Mouse (Mus musculus) erythroblast, adult 5-6 weeks (primary cell): Measurements from ENCODE around the gene Gyg. TPM values are rescaled to one million over a fixed set of nuclear protein-coding genes. Genes with fewer than 3 reads are reported as not detected.

Experiments
- ATAC-seq: replicated peaks from 2 replicates; pipeline ENCODE4 v1.8.0; 2016; ENCODE audit warnings: moderate number of reproducible peaks, mild to moderate bottlenecking, moderate TSS enrichment, inconsistent platforms; ENCODE audit not compliant: poor library complexity, low FRiP score, severe bottlenecking
- total RNA-seq, 2 experiments: library from RNA; stranded (forward) in 1 of 2; stranded (reverse) in 1 of 2; fragments of 150-400 nt in 1 of 2; fragments of 200-764, 138-1000 nt in 1 of 2; gene quantifications; 2 replicates each; pipeline versions ENCODE4 v1.2.3 to v1.2.4; 2015 to 2017; ENCODE audit warnings: low replicate concordance in 2 of 2

The Gyg gene
- 42.5 and 48.1 TPM in 2 replicates for total RNA-seq (2015; ENCODE audit: low replicate concordance)
- 13.7 and 15.5 TPM in 2 replicates for total RNA-seq (2017; ENCODE audit: low replicate concordance)

DNA sequence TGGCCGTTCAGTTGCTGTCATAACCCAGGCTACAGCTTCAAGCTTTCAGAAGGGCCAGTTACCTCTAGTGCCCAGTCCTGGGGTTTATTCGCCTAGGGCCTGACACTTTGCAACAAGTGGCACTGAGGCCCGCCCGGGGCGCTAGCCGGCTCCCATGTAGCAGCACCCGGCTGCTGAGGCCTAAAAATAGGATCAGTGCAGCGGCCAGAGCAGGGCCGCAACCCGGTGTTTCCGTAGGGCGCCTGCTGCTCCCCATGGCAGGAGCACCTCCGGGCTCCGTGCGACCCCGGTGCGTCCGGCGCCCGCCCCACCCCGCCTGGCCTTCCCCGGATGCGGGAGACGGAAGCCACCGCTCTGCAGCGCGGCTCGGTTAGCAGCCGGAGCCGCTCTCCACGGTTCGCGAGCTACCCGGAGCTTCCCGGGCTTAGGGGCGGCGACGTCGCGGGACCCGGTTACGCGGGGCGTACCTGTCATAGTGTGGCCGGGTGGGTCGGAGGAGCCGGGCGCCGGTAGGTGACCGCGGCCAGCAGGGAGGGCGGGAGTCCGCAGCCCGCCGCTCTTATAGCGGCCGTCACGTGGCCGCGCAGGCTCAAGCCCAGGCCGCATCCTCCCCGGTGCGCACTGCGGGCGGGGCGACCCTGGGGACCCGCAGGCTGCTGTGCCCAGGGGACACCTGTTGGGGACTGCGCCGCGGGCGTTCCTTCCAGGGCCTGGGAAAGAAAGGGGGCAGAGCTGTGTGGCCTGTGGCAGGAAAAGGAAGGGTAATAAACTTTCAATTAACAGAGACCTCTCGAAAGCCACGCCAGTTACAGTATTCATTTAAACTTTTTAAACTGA, at the start of gene Gyg:
Gyg (minus strand) TSS at position 787 of the 837 bp plus-strand sequence.
- peak; percentile 69 for ATAC-seq

DNA sequence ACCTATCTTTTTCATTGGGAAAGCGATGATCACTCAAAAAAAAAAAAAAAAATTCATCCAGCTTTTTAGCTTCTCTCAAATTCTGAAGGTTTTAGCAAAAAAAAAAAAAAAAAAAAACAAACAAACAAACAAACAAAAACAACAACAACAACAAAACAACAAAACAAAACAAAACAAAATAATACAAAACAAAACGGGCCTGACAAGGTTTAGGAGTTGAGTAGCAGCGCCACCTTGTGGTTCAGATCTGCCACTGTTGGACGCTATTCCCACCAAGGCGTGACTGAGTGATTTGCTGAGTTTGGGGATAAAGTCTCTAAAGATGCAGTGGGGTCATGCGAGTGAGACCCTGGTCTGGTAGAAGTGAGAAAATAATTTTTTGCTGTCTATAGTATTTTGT, 43.8 kb upstream of the Gyg start:
- ATAC-seq, result peak; percentile 67; the same call in 1 of the 2 replicates

DNA sequence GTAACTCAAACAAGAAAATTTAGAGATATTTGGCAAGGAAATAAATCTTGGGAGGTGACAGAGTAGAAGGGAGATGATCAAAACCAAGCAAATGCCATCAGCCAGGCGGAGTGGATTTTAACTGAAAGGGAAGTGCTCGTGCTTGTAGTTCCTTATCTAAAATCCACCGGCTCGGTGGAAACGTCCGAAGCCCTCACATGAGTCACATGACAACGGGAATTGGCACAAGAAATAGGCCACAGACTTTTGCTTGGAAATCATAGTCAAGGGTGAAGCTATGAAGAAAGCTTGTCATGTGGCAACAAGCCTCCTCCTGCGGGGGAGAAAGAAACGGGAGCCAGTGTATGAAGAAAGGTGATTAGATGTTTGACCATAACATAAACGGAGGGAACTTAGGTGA, 42.8 kb upstream of the Gyg start:
- ATAC-seq, result no peak

DNA sequence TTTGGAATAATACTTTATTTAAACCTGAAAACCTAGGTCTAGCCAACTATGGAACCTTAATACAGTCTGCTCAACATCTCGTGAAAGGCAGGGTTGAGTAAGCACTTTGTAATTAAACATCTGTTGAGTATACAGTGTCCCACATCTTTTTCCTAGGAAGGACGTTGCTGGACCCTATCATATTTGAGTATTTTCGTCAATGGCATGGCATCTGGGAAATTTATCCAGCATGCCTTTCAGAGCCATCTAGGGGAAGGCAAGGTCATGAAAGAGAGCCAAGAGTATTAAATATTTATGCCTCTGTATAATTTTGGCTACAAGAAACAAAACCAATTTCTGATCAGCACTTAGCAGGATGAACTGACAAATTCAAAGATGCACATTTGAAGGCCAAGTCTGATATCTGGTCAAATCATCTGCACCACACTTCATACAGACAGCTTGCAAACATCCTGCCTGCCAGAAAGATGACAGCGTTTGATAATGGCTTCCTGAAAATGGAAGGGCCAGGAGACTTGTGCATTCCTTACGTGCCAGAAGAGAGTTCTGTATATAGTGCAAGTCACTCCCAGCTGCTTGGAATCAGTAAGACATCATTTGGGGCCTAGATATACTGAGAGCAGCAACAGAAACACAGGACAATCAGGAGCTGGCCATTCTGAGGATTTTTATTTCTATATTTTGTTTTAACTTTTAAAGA, 34.0 kb upstream of the Gyg start:
- no peak for ATAC-seq

DNA sequence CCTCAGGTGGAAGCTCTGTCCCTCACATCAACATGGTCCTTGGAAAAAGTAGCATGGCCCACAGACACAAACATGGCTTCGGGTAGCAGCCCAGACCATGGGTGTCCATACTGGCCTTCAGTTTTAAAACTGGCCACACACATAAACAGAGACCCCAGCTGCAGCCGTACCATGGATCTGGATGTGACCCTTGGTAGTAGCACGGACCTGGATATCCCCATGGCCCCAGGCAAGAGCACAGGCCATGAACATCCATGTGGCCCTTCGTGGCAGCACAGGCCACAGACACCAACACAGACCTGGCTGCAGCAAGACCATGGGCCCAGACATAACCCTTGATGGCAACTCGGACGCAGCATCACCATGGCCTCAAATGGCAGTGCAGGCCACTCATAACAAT, 17.3 kb upstream of the Gyg start:
- ATAC-seq, result no peak

DNA sequence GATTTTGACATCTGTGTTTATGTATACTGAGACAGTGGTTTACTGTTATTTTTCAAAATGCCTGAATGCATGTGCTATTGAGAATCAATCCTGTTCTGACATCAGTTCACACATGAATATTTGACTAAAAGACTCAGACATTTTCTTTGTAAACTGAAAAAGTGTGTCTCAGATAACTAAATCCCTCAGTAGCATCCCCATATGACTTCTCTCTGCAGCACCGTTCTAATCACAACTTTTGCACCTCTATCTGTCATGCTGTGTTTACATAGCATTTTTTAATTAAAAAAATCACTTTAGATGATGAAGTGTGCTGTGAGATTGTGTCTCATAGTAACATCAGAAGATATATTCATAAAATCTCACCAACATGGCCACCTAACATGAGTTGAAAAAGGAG, 12.4 kb upstream of the Gyg start:
- ATAC-seq, result no peak

DNA sequence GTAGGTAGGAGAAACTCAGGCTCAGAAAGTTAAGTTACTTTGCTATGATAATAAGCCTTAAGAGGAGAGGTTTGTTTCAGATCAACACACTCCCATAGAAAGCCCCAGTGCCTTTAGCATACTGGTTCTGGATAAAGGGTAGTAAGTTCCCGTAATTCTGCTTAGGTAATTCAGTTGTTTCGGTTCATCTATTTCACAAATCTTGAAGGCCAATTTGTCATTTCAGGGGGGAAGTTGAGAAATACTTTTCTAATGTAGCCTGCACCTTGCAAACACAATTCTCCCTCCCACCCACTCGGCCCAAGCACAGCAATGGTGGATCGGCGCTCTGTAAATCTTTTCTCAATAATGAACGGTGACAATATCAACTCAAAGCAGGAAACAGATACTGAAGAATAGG, 359 bp upstream of the Gyg start:
- no peak for ATAC-seq

DNA sequence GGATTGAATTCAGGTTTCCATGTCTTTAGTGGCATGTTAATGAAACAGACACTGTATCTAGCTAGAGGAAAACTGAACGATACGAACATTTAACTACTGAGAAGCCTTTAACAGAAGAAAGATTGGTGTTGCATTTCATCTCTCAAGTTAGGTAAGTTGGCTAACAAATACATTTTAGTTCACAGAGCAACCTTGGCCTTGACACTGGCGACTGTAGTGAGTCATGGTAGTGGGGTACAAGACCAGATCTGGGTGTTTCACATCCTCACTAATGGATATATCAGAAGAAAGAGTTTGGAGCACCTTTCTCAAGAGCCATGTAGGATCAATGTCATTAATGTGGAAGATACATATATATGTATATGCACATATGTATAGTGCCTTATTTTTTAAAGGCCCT, 3.5 kb downstream of the Gyg start:
- no peak for ATAC-seq

DNA sequence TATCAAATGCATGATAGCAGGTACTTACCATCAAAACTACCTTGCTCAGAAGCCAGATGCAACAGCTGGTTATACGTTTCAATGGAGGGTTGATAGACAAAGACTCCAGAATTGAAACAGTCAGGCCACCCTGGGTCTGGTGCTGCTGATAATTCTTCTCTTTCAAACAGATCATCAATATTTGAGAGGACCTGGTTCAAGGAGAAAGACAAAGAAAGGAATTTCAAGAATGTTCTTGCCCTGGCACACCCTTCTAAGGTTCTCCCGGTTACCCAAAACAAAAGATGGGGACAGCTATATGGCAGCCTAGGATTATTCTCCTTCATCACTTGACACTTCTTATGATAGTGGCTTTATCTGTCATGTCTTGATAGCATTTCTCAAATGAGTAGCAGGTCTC, 4.6 kb downstream of the Gyg start:
- ATAC-seq, result no peak

DNA sequence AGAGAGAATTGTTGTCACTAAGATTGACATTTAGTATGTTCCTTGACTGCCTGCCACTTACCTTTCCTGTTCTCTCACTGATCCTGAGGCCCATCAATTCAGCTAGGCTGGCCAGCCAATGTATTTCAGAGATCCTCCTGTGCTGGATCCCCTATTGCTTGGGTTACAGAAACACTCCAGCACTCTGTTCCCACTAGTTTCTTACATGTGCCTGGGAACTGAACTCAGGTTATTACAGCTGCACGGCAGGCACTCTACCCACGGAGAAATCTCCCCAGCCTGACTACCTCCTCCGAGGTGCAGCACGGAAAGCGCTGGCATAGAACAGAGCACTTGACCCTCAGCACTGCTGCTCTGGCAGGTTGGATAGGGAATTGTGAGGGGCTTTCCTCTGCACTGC, 7.5 kb downstream of the Gyg start:
- no peak for ATAC-seq

DNA sequence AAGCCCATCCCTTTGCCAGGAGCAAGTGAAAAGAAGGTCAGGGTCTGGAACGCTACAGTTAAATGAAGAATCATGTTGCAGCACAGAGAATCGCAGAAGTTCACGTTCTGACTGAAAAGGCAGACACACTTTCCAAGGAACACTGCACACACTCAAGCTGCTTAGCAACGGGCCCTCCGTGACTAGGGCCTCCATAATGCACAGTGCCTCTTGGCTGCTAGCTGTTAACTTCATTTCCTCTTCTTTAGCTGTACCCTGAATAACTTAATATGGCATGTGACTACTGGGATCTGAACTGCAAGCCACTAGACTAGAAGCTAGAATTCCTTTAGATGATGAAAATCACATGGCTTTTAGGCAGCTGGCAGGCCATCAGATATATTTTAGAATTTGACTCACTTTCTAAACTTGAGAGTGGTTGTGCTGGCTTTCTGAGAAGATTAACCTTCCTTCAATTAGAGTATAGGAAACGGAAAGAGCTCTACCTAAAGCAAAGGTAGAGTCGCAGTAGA, 8.2 kb downstream of the Gyg start:
- ATAC-seq, result no peak

DNA sequence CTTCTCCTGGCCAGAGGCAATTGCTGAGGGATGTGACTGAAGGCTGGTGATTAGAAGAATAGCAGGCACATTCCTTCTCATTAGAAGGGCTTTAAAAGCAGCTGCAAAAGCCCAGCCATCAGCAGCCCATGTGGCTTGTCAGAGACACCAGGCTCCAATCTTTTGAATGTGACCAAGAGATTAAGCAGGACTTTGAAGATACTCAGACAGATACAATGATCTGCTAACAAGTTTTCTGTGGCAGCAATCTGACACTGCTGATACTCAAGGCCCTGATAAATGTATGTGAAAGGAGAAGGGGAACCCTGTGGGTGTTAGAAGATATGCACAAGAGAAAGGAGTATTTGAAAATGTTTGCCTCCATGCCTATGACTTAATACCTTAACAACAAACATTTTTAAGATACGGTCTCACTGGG, 9.4 kb downstream of the Gyg start:
- no peak for ATAC-seq

DNA sequence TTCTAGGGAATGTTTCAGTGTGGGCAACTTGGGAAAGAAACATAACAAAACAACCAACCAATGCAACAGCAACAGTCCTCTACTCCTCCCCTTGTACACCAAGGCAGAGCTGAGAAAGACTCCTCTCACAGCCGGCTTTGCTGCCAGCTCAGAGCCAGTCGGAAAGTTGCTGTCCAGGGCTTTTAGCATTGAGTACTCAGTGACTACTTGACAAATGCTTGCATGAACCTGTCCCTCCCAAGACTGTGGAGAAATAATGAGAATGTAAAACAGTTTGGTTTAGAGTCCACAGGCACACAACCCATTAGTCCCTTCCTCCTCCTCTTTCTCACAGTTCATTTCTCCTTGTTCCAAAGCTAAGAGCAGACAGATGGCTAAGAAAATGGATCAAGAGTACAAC, 10.7 kb downstream of the Gyg start:
- ATAC-seq, result no peak

DNA sequence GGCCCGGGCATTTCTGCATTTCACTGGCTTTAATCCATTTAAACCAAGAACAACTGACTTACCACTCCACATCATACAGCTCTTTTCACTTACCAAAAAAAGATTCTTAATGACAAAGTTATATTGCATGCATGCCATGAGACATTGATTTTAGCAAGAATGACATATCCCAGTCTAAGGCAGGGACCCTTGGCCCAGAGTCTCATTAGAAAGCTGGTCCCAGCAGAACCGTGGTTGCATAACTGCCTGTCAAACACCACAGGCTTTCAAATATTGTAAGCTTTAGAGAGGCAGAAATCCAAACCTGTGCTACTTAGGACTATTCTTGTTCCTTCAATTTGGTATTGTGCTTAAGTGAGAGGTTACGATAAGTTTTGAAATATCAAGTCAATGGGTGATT, 11.4 kb downstream of the Gyg start:
- no peak for ATAC-seq

DNA sequence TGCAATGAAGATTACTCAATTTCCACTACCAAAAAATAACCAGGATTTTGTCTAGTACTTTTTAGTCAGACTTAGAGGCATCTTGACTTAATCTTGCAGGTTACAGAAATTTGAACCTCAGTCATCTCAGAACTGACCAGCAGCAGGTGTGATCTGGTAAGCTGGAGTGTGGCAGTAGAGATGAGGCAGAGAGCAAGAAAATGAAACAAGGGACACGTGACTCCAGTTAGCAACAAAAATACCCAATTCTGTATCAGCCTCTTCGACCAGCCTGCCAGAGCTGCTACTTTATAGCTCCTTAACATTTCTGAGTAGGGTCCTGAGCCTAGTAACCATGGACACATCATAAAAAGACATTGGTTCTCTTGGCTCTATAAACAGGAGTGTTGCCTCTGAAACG, 12.5 kb downstream of the Gyg start:
- ATAC-seq, result no peak

DNA sequence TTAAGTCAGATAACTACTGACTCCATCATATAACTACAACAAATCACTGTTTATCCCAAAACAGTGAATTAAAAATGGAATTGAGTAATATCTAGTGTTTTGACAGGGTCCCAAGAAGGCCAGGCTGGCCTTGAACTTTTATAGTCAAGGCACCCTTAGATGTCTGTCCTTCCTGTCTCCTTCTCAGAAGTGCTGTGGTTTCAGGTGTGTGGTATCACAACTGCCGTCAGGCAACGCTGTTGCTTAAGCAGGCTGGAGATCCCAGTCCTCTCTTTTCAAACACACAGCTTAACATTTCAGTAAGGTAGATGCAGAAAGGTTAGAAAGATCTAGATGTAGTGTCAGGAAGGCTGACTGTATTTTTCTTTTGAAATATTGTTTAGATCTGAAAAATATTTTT, 13.0 kb downstream of the Gyg start:
- ATAC-seq, result no peak

DNA sequence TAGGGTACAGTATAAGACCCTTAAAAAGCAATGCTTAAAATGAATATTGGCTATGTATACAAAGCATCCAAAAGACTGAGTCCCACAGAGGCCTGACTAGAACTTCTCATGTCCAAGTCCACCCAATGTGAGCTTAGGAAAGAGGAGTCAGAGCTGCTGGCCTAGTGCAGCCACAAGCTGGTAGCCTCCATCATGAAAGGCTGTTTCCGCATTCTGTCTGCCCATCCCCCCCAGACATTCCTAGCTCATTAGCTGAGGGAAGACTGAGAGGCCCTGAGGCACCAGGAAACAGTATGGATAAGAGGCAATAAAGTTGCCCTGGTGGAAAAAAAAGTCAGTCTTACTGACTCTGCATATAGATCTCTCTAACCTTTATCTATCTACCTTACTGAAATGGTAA, 13.4 kb downstream of the Gyg start:
- ATAC-seq, result no peak

DNA sequence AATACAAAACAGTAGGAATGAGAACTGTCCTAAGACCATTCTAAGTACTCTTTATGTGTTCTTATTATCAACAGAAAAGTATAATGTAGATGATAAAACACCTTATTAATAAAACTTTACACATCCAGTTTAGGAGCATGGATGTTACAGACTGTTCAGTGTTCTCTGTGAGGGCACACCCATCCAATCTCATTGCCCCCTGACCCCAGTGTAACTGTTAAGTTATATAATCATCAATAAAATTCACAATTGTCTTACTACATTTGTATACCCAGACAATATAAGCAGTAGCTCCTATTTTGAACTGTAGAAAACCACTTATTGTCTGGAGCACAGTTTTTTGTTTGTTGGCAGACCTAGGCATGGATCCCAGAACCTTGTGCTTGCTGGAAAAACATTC, 13.9 kb downstream of the Gyg start:
- no peak for ATAC-seq

DNA sequence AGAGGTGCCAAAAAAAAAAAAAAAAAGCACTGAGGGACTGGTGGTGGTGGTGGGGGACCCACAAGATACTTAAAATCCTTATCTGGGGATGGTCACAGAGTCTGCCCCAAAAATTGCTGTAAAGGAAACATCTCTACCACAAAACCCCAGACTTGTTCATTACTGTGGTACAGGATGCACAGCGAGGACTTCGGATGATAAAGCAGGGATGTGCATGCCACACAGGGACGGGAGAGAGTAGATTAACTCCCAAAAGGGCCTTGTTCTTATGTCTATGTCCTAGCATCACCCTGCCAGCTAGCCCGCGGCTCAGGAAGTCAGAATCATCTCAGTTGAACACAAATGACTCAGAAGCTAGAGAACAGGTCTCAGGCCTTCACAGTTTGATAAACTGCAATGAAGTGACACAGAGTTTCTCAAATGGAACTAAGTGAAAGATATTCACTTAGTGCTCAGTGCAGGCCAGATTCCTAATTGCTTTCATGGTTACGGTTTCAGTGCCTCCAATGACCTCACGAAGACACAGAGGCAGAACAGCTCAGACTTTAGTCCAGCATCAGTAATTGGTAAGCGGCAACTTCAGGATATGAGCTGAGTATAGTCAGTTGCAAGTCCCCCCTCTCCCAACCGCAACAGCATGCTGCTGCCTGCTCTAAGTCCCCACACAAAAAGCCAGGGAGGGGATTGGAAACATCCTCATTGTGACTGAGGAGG, 18.1 kb downstream of the Gyg start:
- ATAC-seq, result no peak

DNA sequence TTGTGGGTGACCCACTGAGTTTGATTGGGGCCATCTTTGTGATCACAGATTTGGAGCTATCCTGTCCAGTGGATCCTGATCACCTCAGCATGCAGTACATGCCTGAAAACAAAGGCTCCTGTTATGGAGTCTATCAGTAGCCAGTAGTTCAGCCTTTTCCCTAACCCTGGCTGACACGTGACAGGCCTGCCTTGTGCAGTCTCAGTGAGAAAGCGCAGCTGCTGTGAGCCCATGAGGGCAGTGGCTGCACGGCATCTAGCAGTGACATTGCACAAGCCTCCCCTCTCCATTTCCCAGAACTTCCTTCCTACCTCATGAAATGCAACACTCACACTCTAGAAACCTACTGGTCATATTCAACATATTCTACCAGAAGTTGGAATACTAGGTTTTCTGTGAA, 20.6 kb downstream of the Gyg start:
- no peak for ATAC-seq

DNA sequence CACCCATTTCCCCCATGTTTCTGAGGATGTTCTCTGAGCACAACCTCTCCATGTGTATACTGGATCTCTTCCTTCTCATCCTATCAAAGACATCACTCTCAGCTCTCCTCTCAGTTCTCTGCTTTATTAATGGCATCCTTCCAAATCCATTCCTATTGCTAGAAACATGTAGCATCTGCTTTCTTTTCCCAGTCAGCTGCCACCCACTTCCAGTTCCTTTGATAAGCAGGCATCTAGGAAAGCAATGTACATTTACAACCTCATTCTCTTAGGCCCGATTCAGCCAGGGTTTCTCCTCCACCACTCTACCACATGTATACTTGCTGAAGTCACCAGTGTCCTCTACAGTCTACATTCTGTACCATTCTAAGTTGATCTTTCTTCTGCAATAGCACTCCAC, 21.4 kb downstream of the Gyg start:
- no peak for ATAC-seq
